Mouse (Mus musculus) CD8-positive naive resting alpha-beta T cell, adult 2 months (primary cell): ENCODE data around the gene Trp53i13.
"Not testable (repeated sequence)": the region's sequence is repeated elsewhere in the genome, so short reads cannot be mapped to it uniquely, and the experiment has no call there.

Experiments used
- DNase-seq, 2 experiments: peaks; one replicate each; pipeline ENCODE4 v3.0.0; 2022; ENCODE audit warnings: low read depth in 2 of 2, low spot score in 2 of 2

Gene Trp53i13

GRCm38 (mm10) chr11:77515637-77516552 lies at the start of gene Trp53i13:
TSS of gene Trp53i13 (minus strand) at chr11:77515980.
- DNase-seq = no peak

- no peak for DNase-seq
These were observed 29.5 kb upstream of the Trp53i13 start for GRCm38 (mm10) chr11:77545261-77545660.

GRCm38 (mm10) chr11:77532202-77532846 lies 16.5 kb upstream of the Trp53i13 start:
- no peak for DNase-seq

GRCm38 (mm10) chr11:77530862-77531261 lies 15.1 kb upstream of the Trp53i13 start:
- DNase-seq = no peak

- no peak for DNase-seq
These were observed 13.9 kb upstream of the Trp53i13 start for GRCm38 (mm10) chr11:77529644-77530043.

- not testable (repeated sequence) for DNase-seq
These were observed 12.6 kb upstream of the Trp53i13 start for GRCm38 (mm10) chr11:77528420-77528819.

GRCm38 (mm10) chr11:77525804-77526486 lies 10.2 kb upstream of the Trp53i13 start:
- no peak for DNase-seq

GRCm38 (mm10) chr11:77520601-77521529 lies 5.1 kb upstream of the Trp53i13 start:
- DNase-seq = no peak

- DNase-seq = peak; percentile 74 to 83
These were observed 3.3 kb upstream of the Trp53i13 start, which contains the start of gene Gm10392 for GRCm38 (mm10) chr11:77519043-77519442. TSS of gene Gm10392 (minus strand) at chr11:77519198.

GRCm38 (mm10) chr11:77518051-77518798 lies 2.4 kb upstream of the Trp53i13 start:
- DNase-seq = peak in 1 of 2 experiments; percentile 28

GRCm38 (mm10) chr11:77516553-77517425 lies 1.0 kb upstream of the Trp53i13 start:
- no peak for DNase-seq

- peak; percentile 45 to 48 for DNase-seq
These were observed 746 bp downstream of the Trp53i13 start, which contains the start of gene Abhd15 for GRCm38 (mm10) chr11:77514832-77515636. TSS of gene Abhd15 (plus strand) at chr11:77515121.

- DNase-seq = peak in 1 of 2 experiments; percentile 17
These were observed 1.4 kb downstream of the Trp53i13 start for GRCm38 (mm10) chr11:77514281-77514831.

- DNase-seq = no peak
These were observed 2.0 kb downstream of the Trp53i13 start for GRCm38 (mm10) chr11:77513811-77514170.

- peak; percentile 78 to 84 for DNase-seq
These were observed 2.6 kb downstream of the Trp53i13 start for GRCm38 (mm10) chr11:77512891-77513810.

- DNase-seq = no peak
These were observed 4.4 kb downstream of the Trp53i13 start for GRCm38 (mm10) chr11:77511336-77511735.
